Mouse (Mus musculus): ENCODE measurements around the gene Il27ra.

DNA sequence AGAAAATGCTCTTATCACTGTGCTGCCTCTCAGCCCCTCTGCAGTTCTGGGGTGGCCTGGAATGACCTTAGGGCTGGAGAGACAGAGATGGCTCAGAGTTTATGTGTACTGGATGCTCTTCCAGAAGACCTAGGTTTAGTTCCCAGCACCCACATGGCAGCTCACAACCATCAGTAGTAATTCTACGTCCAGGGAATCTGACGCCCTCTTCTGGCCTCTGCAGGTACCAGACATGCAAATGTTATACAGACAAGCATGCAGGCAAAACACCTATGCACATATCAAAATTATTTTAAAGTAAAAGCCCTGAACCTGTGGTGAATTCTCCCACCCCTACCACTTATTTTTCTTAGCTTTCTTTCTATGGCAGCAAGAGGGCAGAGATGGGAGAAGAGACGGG is 4.1 kb upstream of the Il27ra start:
- TF ChIP-seq CHD2 (IDR thresholded peaks at IDR 0.05; ENCODE audit: low read depth, low read length) (no peak), ZC3H11A (IDR thresholded peaks at IDR 0.05; ENCODE audit: borderline replicate concordance, low read depth, low read length) (no peak), HCFC1 (IDR thresholded peaks at IDR 0.05; ENCODE audit: borderline replicate concordance, insufficient read depth, low read length) (no peak), ZNF384 (IDR thresholded peaks at IDR 0.05; ENCODE audit: low read depth, low read length) (no peak), MAFK (IDR thresholded peaks at IDR 0.05; ENCODE audit: insufficient read depth, low read depth, low read length) (no peak)

Measured in ES-E14 (cell line).